Mouse (Mus musculus) liver, adult 2 months (tissue): ENCODE measurements around the gene Rrp1.

Experiments used
- CTCF ChIP-seq: fragments of 200-500 bp; IDR thresholded peaks from 2 replicates; pipeline ENCODE4 v1.5.1; 2011; ENCODE audit warnings: low read depth, low read length, control low read depth
- POLR2A ChIP-seq: fragments of 200-500 bp; IDR thresholded peaks from 2 replicates; pipeline ENCODE4 v1.6.1; 2011; ENCODE audit warnings: low read length, control low read depth; ENCODE audit not compliant: insufficient read depth; ENCODE audit errors: extremely low read depth

- TF ChIP-seq POLR2A (peak; percentile 57), CTCF (peak; percentile 100)
Measured at GRCm38 (mm10) chr10:78412319-78413151, at the start of gene Rrp1.
